Mouse (Mus musculus) stomach, postnatal 0 days (tissue): ENCODE results near the gene Sult2b1.

Source experiments
- CTCF ChIP-seq: IDR thresholded peaks from 2 replicates; pipeline ENCODE4 v1.5.1; 2016; ENCODE audit warnings: antibody characterized with exemption, low read depth, mild to moderate bottlenecking, moderate library complexity
- EP300 ChIP-seq: optimal IDR thresholded peaks from 2 replicates; pipeline ENCODE3; 2016; ENCODE audit warnings: antibody characterized with exemption

DNA sequence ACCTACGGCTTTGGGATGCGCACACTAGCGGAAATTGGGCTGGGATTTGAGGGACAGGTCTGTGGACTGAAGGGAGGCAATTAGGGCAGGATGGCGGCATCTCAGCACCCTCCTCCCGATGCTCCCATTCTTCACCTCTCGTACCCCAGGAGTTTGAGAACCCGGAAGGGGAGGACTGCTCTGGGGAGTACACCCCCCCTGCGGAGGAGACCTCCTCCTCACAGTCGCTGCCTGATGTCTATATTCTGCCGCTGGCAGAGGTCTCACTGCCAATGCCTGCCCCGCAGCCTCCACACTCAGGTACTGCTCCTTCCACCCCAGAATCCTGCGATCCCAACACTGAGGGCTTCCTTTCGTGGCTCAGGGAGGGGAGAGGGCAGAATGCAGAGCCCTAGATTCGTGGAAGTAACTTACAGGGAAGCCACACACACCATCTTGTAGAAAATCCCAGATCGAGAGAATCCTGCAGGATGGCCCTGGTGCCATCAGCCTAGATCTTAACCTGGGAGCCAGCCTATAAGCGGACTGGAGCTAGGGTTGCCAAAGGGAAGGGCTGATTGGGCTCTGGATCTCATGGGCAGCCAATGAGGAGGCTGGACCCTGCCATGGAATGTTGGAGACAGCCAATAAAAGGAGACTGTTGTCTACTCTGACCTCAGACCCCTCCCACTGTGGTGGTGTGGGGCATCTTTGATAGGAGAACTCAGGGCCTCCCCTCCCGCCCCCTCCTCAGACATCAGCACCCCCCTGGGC lies 2.4 kb upstream of the Sult2b1 start:
- TF ChIP-seq CTCF (no peak), EP300 (no peak)
